Mouse (Mus musculus) CH12.LX (cell line): ENCODE data around the gene Zic4.

Source experiments
- CHD1 ChIP-seq: IDR thresholded peaks from 2 replicates; pipeline ENCODE4 v1.6.1; 2012; ENCODE audit warnings: low read depth, low read length, improper control_type of control experiment, inconsistent platforms
- CTCF ChIP-seq, 2 experiments: IDR thresholded peaks in 1 of 2; conservative IDR thresholded peaks in 1 of 2; 2 replicates each; pipeline ENCODE4 v1.5.1; 2011 to 2012; ENCODE audit warnings: low read depth in 2 of 2, low read length in 2 of 2, improper control_type of control experiment in 1 of 2, inconsistent platforms in 1 of 2, mild to moderate bottlenecking in 1 of 2, moderate library complexity in 1 of 2
- ETS1 ChIP-seq: conservative IDR thresholded peaks from 2 replicates; pipeline ENCODE4 v1.6.1; 2012; ENCODE audit warnings: low read depth, mild to moderate bottlenecking, inconsistent platforms, low read length, improper control_type of control experiment, moderate library complexity
- JUND ChIP-seq: conservative IDR thresholded peaks from 2 replicates; pipeline ENCODE4 v1.6.1; 2011; ENCODE audit warnings: low read depth, low read length, improper control_type of control experiment
- POLR2A ChIP-seq: IDR thresholded peaks from 2 replicates; pipeline ENCODE4 v1.6.1; 2011; ENCODE audit warnings: low read depth, mild to moderate bottlenecking, improper control_type of control experiment, low read length
- ZC3H11A ChIP-seq: IDR thresholded peaks from 2 replicates; pipeline ENCODE4 v1.6.1; 2012; ENCODE audit warnings: low read depth, mild to moderate bottlenecking, inconsistent platforms, low read length, improper control_type of control experiment
- ZNF384 ChIP-seq: IDR thresholded peaks from 2 replicates; pipeline ENCODE4 v1.6.1; 2012; ENCODE audit warnings: low read depth, low read length, improper control_type of control experiment, inconsistent platforms

- TF ChIP-seq CTCF (conservative IDR thresholded peaks at IDR 0.05 in 1 of 2, IDR thresholded peaks at IDR 0.05 in 1 of 2; ENCODE audit: low read depth in 2 of 2, low read length in 2 of 2) (no peak), ZNF384 (no peak), ZC3H11A (no peak), CHD1 (no peak), JUND (no peak), ETS1 (no peak), POLR2A (no peak)
These were observed 51.9 kb downstream of the Zic4 start for GRCm38 (mm10) chr9:91414007-91414661.
